Mouse (Mus musculus) fibroblast of lung, adult 2 months (primary cell): Measurements from ENCODE around the gene Clcn6.

Experiments used
- DNase-seq: peaks from one replicate; pipeline ENCODE4 v3.0.0-alpha.2; 2011; ENCODE audit warnings: low read depth

Clcn6 gene

DNA sequence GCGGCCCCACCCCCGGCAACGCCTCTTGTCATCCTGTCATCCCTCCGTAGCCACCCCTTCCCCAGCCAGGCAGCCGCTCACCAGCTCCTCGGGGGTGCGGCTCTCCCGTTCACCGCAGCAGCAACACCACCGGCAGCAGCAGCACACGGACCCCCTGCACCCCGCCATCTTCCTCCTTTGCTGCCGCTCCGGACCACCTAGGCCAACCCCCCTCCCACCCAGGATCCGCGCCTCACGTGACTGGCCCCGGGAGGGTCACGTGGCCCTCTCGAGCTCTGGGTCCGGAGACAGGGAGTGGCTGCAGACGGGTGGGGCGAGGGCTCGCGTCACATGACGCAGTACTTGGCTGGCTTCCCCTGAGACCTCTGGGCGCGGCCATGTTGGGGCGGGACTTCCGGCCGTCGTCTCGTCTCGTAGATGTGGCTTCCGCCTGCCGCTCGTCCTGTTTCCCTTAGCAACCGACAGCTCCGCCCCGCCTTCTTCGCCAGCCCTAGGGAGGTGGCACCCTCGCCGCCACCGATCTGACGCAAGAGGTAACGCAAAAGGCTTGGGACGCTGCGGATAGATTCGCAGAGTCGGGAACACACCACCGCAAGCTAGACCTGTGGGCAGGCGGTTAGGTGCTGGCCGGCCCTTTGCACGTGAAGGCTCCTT lies at the start of gene Clcn6, which contains the start of gene Mthfr:
Clcn6 (minus strand) TSS at position 222 of the 654 bp plus-strand sequence.
Mthfr (plus strand) TSS at position 478 of the 654 bp plus-strand sequence.
- DNase-seq = peak; percentile 98

DNA sequence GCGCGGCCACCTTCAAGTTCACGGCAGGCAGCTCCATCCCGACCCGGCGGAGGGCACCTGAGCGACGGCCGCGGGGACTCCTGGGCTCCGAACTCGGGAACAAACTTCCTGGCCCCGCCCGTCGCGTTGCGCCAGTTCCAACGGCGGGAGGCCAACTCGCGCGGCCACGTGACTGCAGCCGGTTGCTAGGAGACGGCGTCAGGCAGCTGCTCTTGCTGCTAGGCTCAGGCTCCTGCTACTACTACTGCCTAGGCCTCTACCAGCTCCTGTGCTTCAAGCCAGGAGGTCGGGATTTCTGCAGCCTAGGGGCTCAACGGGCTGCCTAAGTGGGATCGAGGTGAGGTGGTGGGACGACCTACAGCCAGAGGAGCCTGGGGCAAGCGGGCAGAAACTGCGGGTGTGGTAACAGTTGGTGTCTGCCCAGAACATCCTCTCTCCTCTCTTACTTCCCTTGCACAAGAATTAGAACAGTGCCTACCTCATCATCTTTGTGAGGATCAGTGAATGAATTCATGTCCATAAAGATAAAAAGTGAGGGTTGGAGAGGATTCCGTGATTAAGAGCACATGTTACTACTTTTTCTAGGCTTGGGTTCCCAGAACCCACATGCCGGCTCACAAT lies 49.4 kb upstream of the Clcn6 start, which contains the start of gene Agtrap:
Agtrap (minus strand) TSS at position 125 of the 621 bp plus-strand sequence.
- DNase-seq = peak; percentile 64

- DNase-seq = no peak
Measured at GRCm38 (mm10) chr4:148087091-148087906, 48.7 kb upstream of the Clcn6 start.

GRCm38 (mm10) chr4:148085907-148086305 lies 47.3 kb upstream of the Clcn6 start:
- no peak for DNase-seq

DNA sequence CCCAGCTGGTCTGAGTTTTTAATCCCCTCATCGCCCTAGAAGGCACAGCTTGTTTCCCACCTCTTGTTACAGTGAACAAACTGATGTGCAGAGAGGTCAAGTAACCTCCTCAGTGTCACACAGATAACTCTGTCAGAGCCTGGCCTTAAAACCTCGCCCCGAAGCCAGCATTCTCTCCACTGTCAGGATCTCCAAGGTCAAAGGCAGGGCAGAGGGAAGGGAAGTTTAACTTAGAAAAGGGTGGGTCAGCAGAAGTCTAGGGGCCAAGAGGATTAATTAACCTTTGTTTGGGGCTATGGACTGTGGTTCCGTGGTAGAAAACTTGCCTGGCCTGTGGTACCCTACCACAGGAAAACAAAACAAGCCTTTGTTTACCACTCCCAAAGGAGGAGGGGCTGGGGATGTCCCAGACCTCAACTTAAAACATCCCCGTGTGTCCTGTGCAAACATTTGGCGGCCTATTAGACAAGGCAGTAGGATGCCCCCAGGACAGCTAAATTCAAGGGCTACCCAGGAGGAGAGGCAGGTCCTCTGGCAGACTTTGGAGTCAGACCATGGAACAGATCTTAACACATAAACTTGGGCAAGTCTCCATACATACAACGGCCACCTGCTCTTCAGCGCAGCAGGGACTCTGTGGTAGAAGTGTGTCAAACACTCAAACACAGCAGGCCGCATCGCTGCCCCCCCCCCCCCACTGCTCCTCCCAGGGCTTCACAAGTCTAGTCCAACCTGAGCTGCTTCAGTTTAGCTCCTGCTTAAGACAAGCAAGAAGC lies 46.7 kb upstream of the Clcn6 start:
- DNase-seq = no peak

DNA sequence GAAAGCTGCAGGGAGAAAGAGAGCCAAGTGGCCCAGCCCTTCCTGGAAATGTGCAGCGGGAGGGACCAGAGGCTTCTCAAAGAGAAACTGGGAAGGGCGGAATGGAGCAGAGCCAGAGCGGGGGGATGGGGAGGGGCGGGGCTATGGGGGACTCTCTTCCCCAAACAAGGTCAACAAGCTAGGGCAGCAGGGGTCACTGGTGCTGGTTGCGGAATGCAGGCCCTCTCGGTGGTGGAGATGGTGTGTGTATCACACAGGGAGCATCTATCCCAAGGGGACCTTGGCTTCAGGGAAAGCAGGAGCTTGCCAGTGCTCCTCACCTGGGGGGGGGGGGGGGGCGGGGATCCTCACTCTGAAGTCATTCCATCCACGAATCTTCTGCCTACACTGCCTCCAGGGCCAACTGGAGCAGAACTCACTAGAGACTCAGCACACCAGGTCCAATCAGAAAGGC lies 45.7 kb upstream of the Clcn6 start:
- no peak for DNase-seq

DNA sequence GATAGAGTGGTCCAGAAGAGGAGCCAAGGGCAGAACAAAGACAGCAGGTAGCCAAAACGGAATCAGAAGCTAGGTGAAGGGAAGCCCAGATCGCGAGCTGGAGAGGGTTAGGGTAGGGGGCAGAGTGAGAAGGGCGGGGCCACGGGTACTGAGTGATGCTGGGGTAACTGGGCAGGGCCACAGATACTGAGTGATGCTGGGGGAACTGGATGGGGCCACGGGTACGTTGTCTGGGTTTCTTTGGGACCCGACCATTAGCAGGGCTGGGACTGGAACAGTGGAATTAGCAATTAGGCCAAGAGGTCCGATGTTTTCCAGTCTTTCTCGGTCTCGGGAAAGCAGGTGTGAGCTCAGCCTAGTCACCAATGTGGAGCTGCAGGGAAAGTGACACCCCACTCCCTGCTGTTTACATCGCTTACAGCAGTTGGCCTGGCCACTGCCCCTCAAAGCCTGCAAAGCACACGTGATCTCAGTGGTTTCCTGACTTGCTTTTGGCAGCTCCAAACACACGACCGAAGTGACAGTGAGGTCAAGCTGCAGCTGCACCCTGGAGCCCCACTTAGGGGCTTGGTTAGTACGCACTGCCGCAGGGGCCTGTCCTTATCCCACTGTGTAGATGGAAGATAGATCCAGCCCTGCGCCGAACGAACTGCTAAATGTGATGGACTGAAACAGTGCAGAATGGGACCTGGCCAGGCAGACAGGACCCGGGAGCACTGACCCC lies 44.7 kb upstream of the Clcn6 start:
- no peak for DNase-seq

DNA sequence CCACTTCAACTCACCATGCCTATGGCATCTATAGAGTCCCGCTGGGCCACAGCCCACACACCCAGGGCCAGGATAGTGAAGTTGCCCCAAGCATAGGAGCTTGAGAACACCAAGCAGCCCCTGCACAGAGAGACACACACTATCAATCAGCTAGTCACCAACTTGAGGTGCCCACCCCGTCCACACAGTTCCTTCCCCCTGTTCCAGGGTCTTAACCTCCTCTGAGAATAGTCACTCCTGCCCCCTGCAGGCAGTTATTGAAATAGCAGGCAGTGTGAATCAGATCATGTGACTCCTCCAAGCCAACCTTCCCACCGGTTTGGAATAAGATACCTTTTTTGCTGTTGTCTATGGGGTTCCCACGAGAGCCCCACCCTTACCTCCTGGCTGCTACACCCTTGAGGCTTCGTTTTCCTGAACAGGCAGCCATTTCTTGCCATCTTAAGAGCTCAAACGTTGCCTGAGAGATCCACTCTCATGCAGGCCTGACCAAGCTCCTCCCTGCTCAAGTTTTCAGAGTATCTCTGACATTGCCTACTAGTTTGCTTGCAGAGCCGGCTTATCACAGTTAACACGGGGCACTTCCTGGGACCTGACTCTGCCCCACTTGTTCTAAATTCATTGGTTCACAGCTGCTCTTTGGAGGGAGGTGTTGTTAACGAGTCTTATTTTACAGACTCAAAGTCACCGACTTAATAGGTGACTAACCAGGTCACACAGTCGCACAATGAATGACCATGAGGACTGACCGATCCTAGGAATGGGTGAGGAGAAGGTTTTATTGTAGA lies 43.8 kb upstream of the Clcn6 start:
- DNase-seq = no peak

DNA sequence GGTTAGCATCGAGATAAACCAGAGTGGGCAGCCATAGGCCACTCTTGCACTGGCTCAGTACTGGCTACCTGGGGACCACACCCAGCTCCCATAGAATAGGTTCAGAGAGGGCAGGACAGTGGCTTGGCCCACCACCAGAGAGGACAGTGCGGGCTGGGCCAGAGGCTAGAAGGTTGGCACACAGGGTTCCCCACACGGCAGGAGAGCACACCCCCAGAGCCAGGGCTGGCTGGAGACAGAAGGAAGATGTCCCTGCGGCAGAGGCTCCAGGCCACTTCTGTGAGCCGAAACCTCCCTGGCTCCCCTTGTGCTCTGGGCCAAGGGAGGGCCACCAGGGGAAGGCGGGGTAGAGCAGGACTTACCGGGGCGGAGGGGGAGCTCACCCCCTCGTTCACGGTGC lies 42.6 kb upstream of the Clcn6 start:
- no peak for DNase-seq

- no peak for DNase-seq
Measured at GRCm38 (mm10) chr4:148080597-148080973, 42.0 kb upstream of the Clcn6 start.

DNA sequence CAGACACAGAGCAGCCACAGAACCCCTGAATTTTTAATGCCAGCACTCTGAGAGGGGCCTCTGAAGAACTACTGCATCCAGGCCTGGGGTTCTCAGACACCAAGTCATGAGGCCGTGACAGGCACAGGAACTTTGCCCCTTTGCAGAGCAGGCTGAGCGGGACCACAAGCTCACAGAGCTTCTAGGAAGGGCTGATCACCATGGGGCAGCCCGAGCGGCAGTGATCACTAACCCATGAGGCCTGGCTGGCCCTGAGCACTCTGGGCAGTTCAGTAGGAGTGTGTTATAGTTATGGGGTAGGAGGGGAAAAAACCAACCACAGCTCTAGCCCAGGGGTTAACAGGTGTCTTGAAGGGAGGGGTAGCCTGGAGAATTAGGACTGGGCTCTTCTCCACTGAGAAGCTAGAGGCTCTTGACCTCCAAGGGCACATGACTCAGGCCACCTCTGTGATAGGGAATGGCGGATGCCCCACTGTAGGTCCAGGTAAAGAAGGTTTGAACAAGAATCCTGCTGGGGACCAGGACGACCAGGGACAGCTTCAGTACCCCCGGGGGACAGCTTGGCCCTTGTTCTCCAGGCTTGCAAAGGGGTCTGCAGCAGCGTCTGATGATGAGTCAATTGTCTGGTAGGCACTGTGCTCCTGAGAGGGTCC lies 41.4 kb upstream of the Clcn6 start:
- no peak for DNase-seq

GRCm38 (mm10) chr4:148079212-148079611 lies 40.6 kb upstream of the Clcn6 start:
- DNase-seq = no peak

GRCm38 (mm10) chr4:148075881-148076280 lies 37.3 kb upstream of the Clcn6 start:
- no peak for DNase-seq

DNA sequence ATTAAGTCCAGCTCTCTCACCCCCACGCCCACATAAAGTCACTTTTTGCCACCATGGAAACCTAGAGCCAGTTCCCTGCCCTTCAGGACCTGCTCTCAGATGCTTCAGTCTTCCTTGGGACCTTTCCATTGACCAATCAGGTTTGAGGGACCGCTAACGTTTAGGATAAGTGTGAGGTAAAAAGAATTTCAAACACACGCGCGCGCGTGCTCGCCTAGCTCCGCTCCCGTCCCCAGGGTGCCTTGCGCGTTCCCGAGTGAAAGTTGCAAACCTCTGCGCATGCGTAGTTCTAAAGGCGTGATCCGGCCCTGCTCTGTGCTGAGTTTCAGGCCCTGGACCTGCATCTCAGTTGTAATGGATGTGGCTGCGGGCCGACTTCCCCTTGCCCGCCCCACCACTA lies 36.6 kb upstream of the Clcn6 start:
- no peak for DNase-seq

DNA sequence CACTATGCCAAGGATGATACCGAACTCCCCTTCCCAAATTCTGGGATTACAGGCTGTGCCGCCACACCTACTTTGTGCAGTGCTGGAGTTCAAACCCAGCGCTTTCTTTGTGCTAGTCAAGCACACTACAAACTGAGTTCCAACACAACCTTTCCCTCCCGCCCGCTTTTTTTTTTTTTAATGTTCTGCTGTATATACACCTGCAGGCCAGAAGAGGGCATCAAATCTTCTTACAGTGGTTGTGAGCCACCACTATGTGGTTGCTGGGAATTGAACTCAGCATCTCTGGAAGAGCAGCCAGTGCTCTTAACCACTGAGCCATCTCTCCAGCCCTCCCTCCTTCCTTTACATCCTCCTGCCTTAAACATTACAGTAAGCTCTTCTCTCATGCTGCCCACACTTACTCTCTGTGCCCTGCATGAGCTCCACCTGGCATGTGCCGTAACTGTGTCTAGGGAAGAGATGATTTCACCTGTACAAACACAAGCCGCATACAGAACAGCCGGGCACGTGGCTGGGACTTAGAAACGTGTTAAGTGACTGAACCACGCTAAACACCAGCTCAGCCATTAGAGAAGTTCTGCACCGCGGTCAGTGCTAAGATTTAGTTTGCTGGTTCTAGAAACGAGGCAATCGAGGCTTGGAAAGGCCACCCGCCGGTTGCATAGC lies 36.0 kb upstream of the Clcn6 start:
- no peak for DNase-seq

DNA sequence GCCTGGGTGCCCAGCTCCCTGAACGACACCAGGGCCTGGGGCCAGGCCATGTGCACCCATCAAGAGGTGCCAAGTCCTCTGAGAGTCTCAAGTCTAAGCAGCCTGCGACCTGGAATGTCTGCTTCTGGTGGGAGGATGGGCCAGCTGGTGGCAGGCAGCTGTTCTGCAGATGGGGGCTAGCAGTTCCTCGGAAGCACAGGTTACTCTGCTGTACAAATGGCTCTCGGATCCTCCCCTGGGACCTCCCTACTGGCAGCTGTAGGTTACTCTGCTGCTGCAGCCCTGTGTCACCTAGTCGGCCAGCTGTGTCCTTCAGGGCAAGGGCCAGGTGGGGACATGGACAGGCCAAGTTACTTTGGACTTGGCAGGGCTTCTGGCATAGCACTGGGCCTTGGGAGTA lies 32.9 kb upstream of the Clcn6 start:
- DNase-seq = no peak

DNA sequence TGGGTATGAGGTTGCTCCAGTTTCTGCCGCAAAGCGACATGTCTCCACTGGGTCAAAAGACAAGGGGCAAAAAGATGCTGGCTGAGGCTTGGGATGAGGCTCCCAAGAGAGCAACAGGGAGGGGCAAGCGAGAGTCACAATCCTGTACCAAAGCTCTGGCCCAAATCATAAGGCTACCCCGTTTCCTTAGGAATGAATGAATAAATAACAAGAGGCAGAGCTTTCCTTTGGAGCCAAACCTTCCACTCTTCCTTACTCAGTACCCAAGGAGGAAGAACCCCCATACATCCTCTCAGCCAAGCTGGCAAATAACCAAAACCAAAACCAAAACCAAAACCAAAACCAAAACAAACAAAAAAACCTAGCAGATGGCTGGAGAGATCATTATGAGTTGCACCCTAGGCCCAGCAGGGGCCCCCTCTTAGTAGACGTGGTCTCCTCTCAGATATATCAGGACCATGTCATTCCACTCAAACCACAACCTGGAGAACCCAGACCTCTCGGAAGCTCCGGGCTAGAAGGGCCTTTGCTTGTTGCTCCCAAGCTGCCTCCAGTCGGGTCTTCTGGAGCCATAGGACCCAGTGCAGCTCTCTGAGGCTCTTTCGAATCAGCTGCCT lies 31.1 kb upstream of the Clcn6 start:
- DNase-seq = no peak

DNA sequence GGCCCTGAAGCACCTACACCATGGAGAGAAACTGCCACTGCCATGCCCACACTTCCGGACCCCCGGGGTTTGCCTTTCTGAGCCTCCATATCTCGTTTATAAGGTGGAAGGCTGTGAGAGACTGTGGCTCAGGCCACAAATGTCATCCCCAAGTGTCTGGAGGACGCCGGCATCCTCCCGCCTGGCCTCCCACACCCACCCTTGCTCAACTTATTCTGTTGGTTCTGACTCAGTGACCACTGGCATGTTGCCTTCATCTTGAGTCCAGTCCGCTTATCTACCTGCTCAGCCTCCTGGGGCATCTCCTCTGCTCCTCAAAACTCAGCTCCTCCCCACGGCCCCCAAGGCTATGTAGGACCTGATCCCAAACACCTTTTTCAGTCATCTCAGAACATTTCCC lies 28.7 kb upstream of the Clcn6 start:
- no peak for DNase-seq

- DNase-seq = no peak
Measured at GRCm38 (mm10) chr4:148066401-148066744, 27.8 kb upstream of the Clcn6 start.
